Mouse (Mus musculus): ENCODE measurements at regions not wholly inside any gene's neighbourhood (a gene's known extent, or its start where the extent isn't known, plus 50 kb on each side); places are given as distances from the start of the nearest gene placed in this dataset.

- WGBS, result 52% methylated on average over 4 of the region's 4 CpGs
- Histone ChIP-seq H3K4me3 (ENCODE audit: low read depth, low read length) (no peak overlapping the region), H3K36me3 (ENCODE audit: control insufficient read depth, insufficient read depth, low read length) (no peaks in the 10 kb centered on the region), H3K4me2 (ENCODE audit: low read length) (no peak overlapping the region), H3K4me1 (ENCODE audit: control insufficient read depth, insufficient read depth, low read length) (peaks cover 7% of the 10 kb centered on the region; the same call in 1 of the 2 replicates), H3K9ac (ENCODE audit: low read length) (no peak overlapping the region; the same call in 1 of the 2 replicates), H3K27ac (ENCODE audit: low read depth, low read length) (no peak overlapping the region), H3K9me3 (replicated peaks; ENCODE audit: control insufficient read depth, low read length) (no peaks in the 10 kb centered on the region), H3K27me3 (replicated peaks; ENCODE audit: control insufficient read depth, insufficient read depth, low read length) (no peaks in the 10 kb centered on the region)
- no peak; the same call in 1 of the 2 replicates for ATAC-seq
- peak; percentile 41 for DNase-seq (ENCODE audit: low spot score)
Observed at GRCm38 (mm10) chr16:55435139-55435968, 137.6 kb upstream of the Zpld1 start.

GRCm38 (mm10) chr16:55421569-55422342 is 124.0 kb upstream of the Zpld1 start:
- Histone ChIP-seq H3K27me3 (replicated peaks; ENCODE audit: control insufficient read depth, insufficient read depth, low read length) (no peaks in the 10 kb centered on the region), H3K36me3 (ENCODE audit: control insufficient read depth, insufficient read depth, low read length) (no peaks in the 10 kb centered on the region), H3K9ac (ENCODE audit: low read length) (no peak overlapping the region), H3K4me2 (ENCODE audit: low read length) (no peak overlapping the region), H3K4me1 (ENCODE audit: control insufficient read depth, insufficient read depth, low read length) (peaks cover 10% of the 10 kb centered on the region; the same call in 1 of the 2 replicates), H3K4me3 (ENCODE audit: low read depth, low read length) (no peak overlapping the region), H3K27ac (ENCODE audit: low read depth, low read length) (peak overlapping the region; percentile 59), H3K9me3 (replicated peaks; ENCODE audit: control insufficient read depth, low read length) (no peaks in the 10 kb centered on the region)
- DNase-seq (ENCODE audit: low spot score) (peak; percentile 60), ATAC-seq (no peak)
- 14% methylated on average over 7 of the region's 7 CpGs for WGBS

GRCm38 (mm10) chr16:55420876-55421568 is 123.2 kb upstream of the Zpld1 start:
- 16% methylated on average over 4 of the region's 4 CpGs for WGBS
- H3K27ac ChIP-seq (ENCODE audit: low read depth, low read length), result peak overlapping the region; percentile 59
- ATAC-seq, result peak; percentile 82

GRCm38 (mm10) chr16:55418871-55419270 is 121.1 kb upstream of the Zpld1 start:
- H3K36me3 ChIP-seq (ENCODE audit: control insufficient read depth, insufficient read depth, low read length), result no peaks in the 10 kb centered on the region

More at GRCm38 (mm10) chr16:55420876-55421568, 123.2 kb upstream of the Zpld1 start:
- Histone ChIP-seq H3K36me3 (ENCODE audit: control insufficient read depth, insufficient read depth, low read length) (no peaks in the 10 kb centered on the region), H3K9me3 (replicated peaks; ENCODE audit: control insufficient read depth, low read length) (no peaks in the 10 kb centered on the region), H3K27me3 (replicated peaks; ENCODE audit: control insufficient read depth, insufficient read depth, low read length) (no peaks in the 10 kb centered on the region), H3K4me1 (ENCODE audit: control insufficient read depth, insufficient read depth, low read length) (peaks cover 10% of the 10 kb centered on the region; the same call in 1 of the 2 replicates), H3K4me2 (ENCODE audit: low read length) (peak overlapping the region; percentile 0; the same call in 1 of the 2 replicates), H3K4me3 (ENCODE audit: low read depth, low read length) (no peak overlapping the region), H3K9ac (ENCODE audit: low read length) (no peak overlapping the region)
- DNase-seq (ENCODE audit: low spot score), result peak; percentile 68

GRCm38 (mm10) chr16:55400818-55401217 is 103.0 kb upstream of the Zpld1 start:
- Histone ChIP-seq H3K4me2 (ENCODE audit: low read length) (no peak overlapping the region), H3K27me3 (replicated peaks; ENCODE audit: control insufficient read depth, insufficient read depth, low read length) (no peaks in the 10 kb centered on the region), H3K27ac (ENCODE audit: low read depth, low read length) (no peak overlapping the region), H3K4me3 (ENCODE audit: low read depth, low read length) (no peak overlapping the region), H3K4me1 (ENCODE audit: control insufficient read depth, insufficient read depth, low read length) (no peaks in the 10 kb centered on the region), H3K36me3 (ENCODE audit: control insufficient read depth, insufficient read depth, low read length) (no peaks in the 10 kb centered on the region), H3K9me3 (replicated peaks; ENCODE audit: control insufficient read depth, low read length) (no peaks in the 10 kb centered on the region), H3K9ac (ENCODE audit: low read length) (no peak overlapping the region)
- no peak for ATAC-seq
- DNase-seq (ENCODE audit: low spot score), result no peak

More at GRCm38 (mm10) chr16:55418871-55419270, 121.1 kb upstream of the Zpld1 start:
- no peaks in the 10 kb centered on the region for H3K9me3 ChIP-seq (replicated peaks; ENCODE audit: control insufficient read depth, low read length)
- H3K9ac ChIP-seq (ENCODE audit: low read length), result no peak overlapping the region
- H3K27ac ChIP-seq (ENCODE audit: low read depth, low read length), result 0 out of 2 replicates have a peak overlapping the region, but pooled peaks have one; percentile 59
- ATAC-seq, result peak; percentile 30; the same call in 1 of the 2 replicates
- H3K27me3 ChIP-seq (replicated peaks; ENCODE audit: control insufficient read depth, insufficient read depth, low read length), result no peaks in the 10 kb centered on the region
- H3K4me2 ChIP-seq (ENCODE audit: low read length), result no peak overlapping the region
- no peak overlapping the region for H3K4me3 ChIP-seq (ENCODE audit: low read depth, low read length)
- H3K4me1 ChIP-seq (ENCODE audit: control insufficient read depth, insufficient read depth, low read length), result peaks cover 10% of the 10 kb centered on the region; the same call in 1 of the 2 replicates
- DNase-seq (ENCODE audit: low spot score), result peak; percentile 75
- WGBS, result 56% methylated on average over 3 of the region's 3 CpGs

GRCm38 (mm10) chr16:55394864-55395263 is 97.1 kb upstream of the Zpld1 start:
- no peaks in the 10 kb centered on the region for H3K27me3 ChIP-seq (replicated peaks; ENCODE audit: control insufficient read depth, insufficient read depth, low read length)
- H3K9ac ChIP-seq (ENCODE audit: low read length), result no peak overlapping the region
- ATAC-seq, result no peak
- H3K4me1 ChIP-seq (ENCODE audit: control insufficient read depth, insufficient read depth, low read length), result no peaks in the 10 kb centered on the region
- 80% methylated on average over 3 of the region's 3 CpGs for WGBS
- DNase-seq (ENCODE audit: low spot score), result no peak
- no peak overlapping the region for H3K4me3 ChIP-seq (ENCODE audit: low read depth, low read length)
- no peak overlapping the region for H3K4me2 ChIP-seq (ENCODE audit: low read length)
- no peak overlapping the region for H3K27ac ChIP-seq (ENCODE audit: low read depth, low read length)
- H3K9me3 ChIP-seq (replicated peaks; ENCODE audit: control insufficient read depth, low read length), result no peaks in the 10 kb centered on the region
- no peaks in the 10 kb centered on the region for H3K36me3 ChIP-seq (ENCODE audit: control insufficient read depth, insufficient read depth, low read length)

GRCm38 (mm10) chr16:55390400-55390799 is 92.6 kb upstream of the Zpld1 start:
- no peak overlapping the region for H3K4me3 ChIP-seq (ENCODE audit: low read depth, low read length)
- ATAC-seq (no peak), DNase-seq (ENCODE audit: low spot score) (no peak)
- H3K9me3 ChIP-seq (replicated peaks; ENCODE audit: control insufficient read depth, low read length), result no peaks in the 10 kb centered on the region
- WGBS, result 89% methylated on average over 7 of the region's 7 CpGs
- H3K4me1 ChIP-seq (ENCODE audit: control insufficient read depth, insufficient read depth, low read length), result no peaks in the 10 kb centered on the region
- no peak overlapping the region for H3K4me2 ChIP-seq (ENCODE audit: low read length)
- no peak overlapping the region for H3K9ac ChIP-seq (ENCODE audit: low read length)
- H3K27me3 ChIP-seq (replicated peaks; ENCODE audit: control insufficient read depth, insufficient read depth, low read length), result no peaks in the 10 kb centered on the region
- H3K27ac ChIP-seq (ENCODE audit: low read depth, low read length), result no peak overlapping the region
- no peaks in the 10 kb centered on the region for H3K36me3 ChIP-seq (ENCODE audit: control insufficient read depth, insufficient read depth, low read length)

- H3K4me3 ChIP-seq (ENCODE audit: low read depth, low read length), result no peak overlapping the region
- H3K9ac ChIP-seq (ENCODE audit: low read length), result no peak overlapping the region
- H3K27ac ChIP-seq (ENCODE audit: low read depth, low read length), result no peak overlapping the region
- no peaks in the 10 kb centered on the region for H3K27me3 ChIP-seq (replicated peaks; ENCODE audit: control insufficient read depth, insufficient read depth, low read length)
- ATAC-seq (no peak), DNase-seq (ENCODE audit: low spot score) (no peak)
- no peaks in the 10 kb centered on the region for H3K9me3 ChIP-seq (replicated peaks; ENCODE audit: control insufficient read depth, low read length)
- WGBS, result 64% methylated on average over 7 of the region's 7 CpGs
- no peaks in the 10 kb centered on the region for H3K4me1 ChIP-seq (ENCODE audit: control insufficient read depth, insufficient read depth, low read length)
- H3K4me2 ChIP-seq (ENCODE audit: low read length), result no peak overlapping the region
- H3K36me3 ChIP-seq (ENCODE audit: control insufficient read depth, insufficient read depth, low read length), result no peaks in the 10 kb centered on the region
Observed at GRCm38 (mm10) chr16:55379996-55380395, 82.2 kb upstream of the Zpld1 start.
